Mouse (Mus musculus): Measurements from ENCODE around the gene Kctd4.

GRCm38 (mm10) chr14:75990936-75991335 is 36.1 kb downstream of the Kctd4 start:
- TF ChIP-seq POLR2A (IDR thresholded peaks at IDR 0.05; ENCODE audit: insufficient read depth, low read length) = no peak
- no peak for TF ChIP-seq EP300 (IDR thresholded peaks at IDR 0.05; ENCODE audit: insufficient read depth, low read depth, low read length)

All from ES-Bruce4 (cell line).